Mouse (Mus musculus) urinary bladder, adult 18-20 months (tissue): ENCODE measurements around the gene Igdcc4.
"Not testable (repeated sequence)": the region's sequence is repeated elsewhere in the genome, so short reads cannot be mapped to it uniquely, and the experiment has no call there.

Experiments
- DNase-seq, 2 experiments: peaks; one replicate each; pipeline ENCODE4 v3.0.0; 2022; ENCODE audit warnings: low spot score in 2 of 2, mixed read lengths in 2 of 2

The Igdcc4 gene

GRCm38 (mm10) chr9:65100991-65101685, at the start of gene Igdcc4:
Gene Igdcc4, plus strand, starts transcription at chr9:65101486.
- DNase-seq, result peak in 1 of 2 experiments; percentile 51

DNA sequence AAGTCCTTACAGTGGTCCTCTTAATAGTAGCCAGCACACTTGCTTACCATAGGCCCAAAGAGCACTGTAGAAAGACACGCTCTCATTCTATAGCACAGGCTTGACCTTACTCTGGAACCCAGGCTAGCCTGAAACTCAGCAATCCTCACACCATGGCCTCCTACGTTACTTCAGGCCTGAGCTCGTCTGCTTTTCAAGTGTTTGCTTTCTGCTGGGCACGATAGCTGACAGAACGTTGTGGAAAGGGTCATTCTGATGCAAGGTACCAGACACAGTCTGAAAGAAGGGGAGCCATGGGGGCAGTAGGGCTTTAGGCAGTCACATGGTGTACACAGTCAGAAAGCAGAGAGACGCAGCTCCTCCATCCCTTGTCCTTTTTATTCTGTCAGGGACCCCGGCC, 37.0 kb upstream of the Igdcc4 start:
- no peak for DNase-seq

DNA sequence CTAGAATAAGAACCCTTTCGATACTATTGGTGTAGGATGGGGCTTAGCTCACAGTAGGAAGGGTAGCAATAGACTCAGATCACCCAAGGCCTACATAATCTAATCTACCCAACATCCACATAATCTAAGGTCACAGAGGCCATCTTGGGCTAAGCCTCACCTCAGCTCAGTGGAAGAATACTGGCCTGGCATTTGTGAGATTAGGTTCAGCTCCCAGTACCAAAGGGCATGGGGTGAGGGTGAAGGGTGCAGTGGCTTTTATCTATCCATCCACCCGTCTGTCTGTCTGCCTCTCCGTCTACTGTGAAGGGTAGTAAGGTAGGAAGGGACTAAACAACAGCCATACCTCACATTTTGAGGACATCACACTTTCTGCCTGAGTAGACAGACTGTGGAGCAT, 30.7 kb upstream of the Igdcc4 start:
- no peak for DNase-seq

DNA sequence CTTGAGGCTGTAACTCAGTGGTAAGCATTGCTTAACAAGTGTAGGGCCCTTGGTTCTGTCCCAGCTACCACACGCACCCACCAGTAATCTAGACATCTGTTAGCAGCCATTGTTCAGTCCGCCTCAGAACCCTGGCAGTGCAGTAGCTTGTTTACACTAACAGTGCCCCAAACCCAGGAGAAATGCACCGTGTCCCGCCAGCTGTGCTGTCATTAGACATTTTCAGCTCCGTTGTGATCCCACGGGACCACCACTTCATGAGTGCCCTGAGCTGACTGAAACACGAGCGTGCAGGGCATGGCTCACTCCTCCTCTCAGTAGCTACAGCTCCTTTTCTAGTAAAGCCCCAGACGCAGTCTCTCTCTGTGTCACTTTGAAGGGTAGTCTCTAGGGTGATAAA, 27.7 kb upstream of the Igdcc4 start:
- no peak for DNase-seq

- DNase-seq, result no peak
Measured at GRCm38 (mm10) chr9:65074251-65074650, 27.0 kb upstream of the Igdcc4 start.

DNA sequence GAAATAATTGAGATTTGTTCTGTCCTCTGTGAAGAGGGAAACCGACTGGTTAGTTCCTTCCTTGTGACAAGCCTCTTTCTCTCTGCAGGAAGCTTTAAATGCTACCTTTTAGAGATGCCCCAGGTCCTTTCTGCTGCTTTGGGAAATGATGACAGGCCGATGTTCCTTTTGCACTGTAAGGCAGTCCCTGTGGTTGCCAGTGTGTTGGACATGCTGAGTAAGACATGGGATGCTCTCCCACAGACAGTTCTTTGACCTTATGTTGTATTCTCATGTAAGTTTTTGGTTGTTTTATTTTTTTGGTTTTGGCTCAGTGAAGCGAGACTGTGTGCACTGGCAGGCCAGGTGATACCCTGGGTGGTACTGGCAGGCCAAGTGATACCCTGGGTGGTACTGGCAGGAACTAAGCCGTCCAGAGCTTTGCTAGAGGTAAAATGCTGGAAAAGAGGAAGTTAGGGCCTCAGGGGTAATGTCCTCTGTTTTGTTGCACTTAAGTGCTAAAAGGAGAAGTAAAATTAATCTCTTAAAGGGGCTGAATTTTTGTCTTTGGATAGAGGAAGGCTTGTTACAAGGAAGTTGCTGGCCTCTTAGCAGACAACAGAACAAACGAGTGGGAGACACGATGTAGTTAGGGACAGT, 26.3 kb upstream of the Igdcc4 start:
- DNase-seq, result no peak

DNA sequence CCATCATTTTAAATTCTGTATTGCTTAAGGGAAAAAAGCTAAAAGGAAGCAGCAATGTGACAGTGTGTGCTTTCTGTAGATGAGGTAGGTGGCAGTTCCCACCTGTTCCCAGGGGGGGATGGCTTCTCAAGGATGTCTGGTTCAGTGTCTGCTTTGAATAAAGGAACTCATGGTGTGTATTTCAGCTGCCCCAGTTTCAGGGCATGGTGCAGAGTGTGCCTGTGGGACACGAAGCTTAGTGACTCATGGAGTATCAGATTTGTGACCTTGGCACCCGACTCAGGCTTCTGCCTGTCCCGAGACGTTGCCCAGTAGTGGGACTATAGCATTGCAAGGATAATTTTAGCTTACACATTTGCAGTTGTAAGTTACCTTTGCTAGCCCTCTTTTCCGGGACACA, 23.8 kb upstream of the Igdcc4 start:
- no peak for DNase-seq

- not testable (repeated sequence) for DNase-seq
Measured at GRCm38 (mm10) chr9:65080141-65080540, 21.1 kb upstream of the Igdcc4 start.

DNA sequence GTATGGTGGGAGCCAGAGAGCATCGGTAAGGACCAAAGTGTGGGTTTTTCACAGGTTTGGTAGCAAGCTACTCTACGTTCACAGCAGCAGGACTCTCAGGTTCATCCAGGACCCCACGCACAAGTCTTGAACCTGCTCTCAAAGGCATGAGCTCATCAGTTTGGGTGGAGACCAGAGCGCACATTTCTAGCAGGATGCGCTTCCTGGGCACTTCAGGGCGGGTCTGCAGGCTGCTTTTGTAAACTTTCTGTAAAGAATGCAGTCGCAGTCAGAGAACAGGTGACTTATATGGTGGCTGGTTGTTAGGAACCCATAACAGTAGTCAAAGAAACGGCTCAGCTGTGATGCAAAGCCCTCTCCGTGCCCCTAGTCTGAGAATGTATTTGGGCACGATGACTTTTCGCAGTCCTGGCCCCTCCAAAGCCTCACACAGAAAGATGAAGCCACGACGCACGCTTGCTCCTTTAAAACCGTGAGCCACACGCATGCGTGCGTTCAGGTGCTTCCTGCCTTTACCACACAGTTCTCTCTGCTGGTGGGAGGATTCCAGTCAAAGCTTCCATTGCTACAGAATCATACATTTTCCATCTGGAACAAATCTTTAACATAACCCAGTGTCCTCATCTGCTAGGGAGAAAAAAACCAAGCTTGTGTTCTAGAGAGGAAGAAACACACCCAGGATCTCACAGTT, 18.1 kb upstream of the Igdcc4 start:
- DNase-seq, result peak in 1 of 2 experiments; percentile 22

- peak in 1 of 2 experiments; percentile 19 for DNase-seq
Measured at GRCm38 (mm10) chr9:65084198-65084807, 17.0 kb upstream of the Igdcc4 start.

GRCm38 (mm10) chr9:65085270-65085669, 16.0 kb upstream of the Igdcc4 start:
- DNase-seq, result no peak

DNA sequence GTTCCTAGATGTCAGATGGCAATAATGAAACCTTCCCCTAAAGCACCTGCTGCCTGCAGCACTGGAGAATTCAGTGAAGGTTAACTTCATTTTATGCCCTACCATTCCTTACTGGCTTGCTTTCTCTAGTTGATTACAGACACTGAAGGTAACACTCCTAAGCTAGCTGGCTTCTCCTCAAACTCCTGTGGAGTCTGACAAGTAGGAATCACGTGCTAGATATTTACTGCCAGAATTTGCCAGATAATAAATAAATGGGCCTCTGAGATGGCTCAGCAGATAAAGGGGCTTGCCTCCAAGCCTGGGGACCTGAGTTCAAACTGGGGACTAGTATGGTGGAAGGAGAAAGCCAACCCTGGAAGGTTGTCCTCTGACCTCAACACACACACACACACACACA, 14.5 kb upstream of the Igdcc4 start:
- DNase-seq, result no peak

- DNase-seq, result no peak
Measured at GRCm38 (mm10) chr9:65087490-65087889, 13.8 kb upstream of the Igdcc4 start.

GRCm38 (mm10) chr9:65094237-65094636, 7.0 kb upstream of the Igdcc4 start:
- peak in 1 of 2 experiments; percentile 42 for DNase-seq

DNA sequence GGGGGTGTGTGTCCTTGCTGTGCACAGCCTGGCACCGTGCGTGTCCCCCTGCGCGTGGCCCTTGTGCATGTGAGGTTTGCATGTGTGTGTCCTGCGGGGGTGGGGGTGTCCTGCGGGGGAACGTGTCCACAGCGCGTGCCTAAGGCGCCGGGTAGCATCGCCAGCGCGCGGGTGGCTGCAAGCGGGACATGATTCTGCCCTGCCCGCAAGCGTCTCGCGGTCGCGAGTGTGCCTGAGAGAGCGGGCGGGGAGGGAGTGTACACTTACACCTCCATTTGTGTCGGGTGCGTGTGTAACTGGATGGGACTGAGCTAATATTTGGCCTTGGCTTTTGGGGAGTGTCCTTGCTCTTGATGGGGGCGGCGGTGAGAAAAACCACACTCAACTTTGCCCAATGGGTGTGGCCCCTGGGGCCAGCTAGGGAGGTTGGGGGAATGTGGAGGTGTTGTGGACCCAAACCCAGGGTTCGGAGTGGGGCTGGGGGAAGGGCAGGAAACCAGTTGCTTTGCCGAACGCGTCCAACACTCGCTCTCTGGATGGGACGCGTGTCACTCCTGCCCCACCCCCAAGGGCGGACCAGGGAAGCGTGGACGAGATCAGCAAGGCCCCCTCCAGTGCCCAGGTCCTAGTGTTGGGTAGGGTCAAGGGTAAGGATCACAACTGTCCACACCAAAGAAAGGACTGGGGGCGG, 545 bp downstream of the Igdcc4 start:
- DNase-seq, result peak; percentile 57 to 60

- peak in 1 of 2 experiments; percentile 33 for DNase-seq
Measured at GRCm38 (mm10) chr9:65102377-65103172, 1.3 kb downstream of the Igdcc4 start.

DNA sequence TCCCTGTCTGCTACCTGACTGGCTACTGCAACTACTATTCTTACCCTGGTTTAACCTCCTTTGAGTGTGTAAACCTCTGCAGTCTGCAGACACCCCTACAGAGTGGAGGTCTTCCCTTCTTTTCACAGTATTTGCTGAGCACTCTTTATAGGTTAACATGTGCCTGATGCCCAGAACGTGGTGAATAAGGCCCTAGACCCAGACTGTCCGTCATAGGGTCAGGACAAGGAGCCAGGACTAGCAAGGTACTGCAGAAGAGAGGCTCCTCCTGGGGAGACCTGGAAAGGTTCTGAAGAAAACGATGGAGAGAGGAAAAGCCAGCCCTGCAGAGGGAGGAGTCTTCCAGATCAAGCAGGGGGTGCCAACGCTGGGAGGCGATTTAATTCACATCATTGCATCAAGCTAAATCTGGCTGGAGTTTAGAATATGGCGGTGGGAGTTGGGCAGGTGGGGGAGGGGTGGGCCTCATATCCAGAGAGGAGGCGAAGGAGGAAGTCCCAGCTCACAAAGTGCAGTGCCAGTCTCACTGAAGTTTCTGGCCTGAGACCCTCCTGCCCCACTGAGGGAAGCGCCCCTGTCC, 2.0 kb downstream of the Igdcc4 start:
- DNase-seq, result no peak

GRCm38 (mm10) chr9:65106821-65107220, 5.5 kb downstream of the Igdcc4 start:
- DNase-seq, result no peak

- no peak for DNase-seq
Measured at GRCm38 (mm10) chr9:65107893-65108292, 6.6 kb downstream of the Igdcc4 start.
